Mouse (Mus musculus): ENCODE measurements around the gene Arhgap15.

The Arhgap15 gene

GRCm38 (mm10) chr2:43748287-43748983, at the start of gene Arhgap15:
Gene Arhgap15, plus strand, starts transcription at chr2:43748824.
- CTCF ChIA-PET = interaction anchor here (0.6 to 1.4 kb wide), 3 partner anchors 13 to 94 kb away, joined by 3 to 7 read pairs (median 5); no protein-coding TSS in a partner anchor

- CTCF ChIA-PET = no interaction called here
These were observed 35.9 kb upstream of the Arhgap15 start for GRCm38 (mm10) chr2:43712611-43713138.

GRCm38 (mm10) chr2:43722446-43723103, 26.0 kb upstream of the Arhgap15 start:
- CTCF ChIA-PET = interaction anchor here (0.6 to 1.9 kb wide), 2 partner anchors 129 to 337 kb away, joined by 5 to 9 read pairs; no protein-coding TSS in a partner anchor

- CTCF ChIA-PET = interaction anchor here (0.6 to 1.9 kb wide), 4 partner anchors 26 to 336 kb away, joined by 3 to 9 read pairs (median 4); no protein-coding TSS in a partner anchor
These were observed 25.5 kb upstream of the Arhgap15 start for GRCm38 (mm10) chr2:43723104-43723541.

- CTCF ChIA-PET = interaction anchor here (0.6 to 0.8 kb wide), 4 partner anchors 27 to 244 kb away, joined by 3 to 4 read pairs (median 3); no protein-coding TSS in a partner anchor
These were observed 21.4 kb upstream of the Arhgap15 start for GRCm38 (mm10) chr2:43727181-43727580.

- CTCF ChIA-PET = interaction anchor here (0.6 to 0.8 kb wide), 4 partner anchors 28 to 244 kb away, joined by 3 to 4 read pairs (median 3); no protein-coding TSS in a partner anchor
These were observed 20.9 kb upstream of the Arhgap15 start for GRCm38 (mm10) chr2:43727693-43728092.

GRCm38 (mm10) chr2:43728831-43729230, 19.8 kb upstream of the Arhgap15 start:
- CTCF ChIA-PET = no interaction called here

- CTCF ChIA-PET = no interaction called here
These were observed 16.2 kb upstream of the Arhgap15 start for GRCm38 (mm10) chr2:43732396-43732795.

- CTCF ChIA-PET = interaction anchor here (0.6 to 0.9 kb wide), 3 partner anchors 12 to 118 kb away, joined by 3 to 8 read pairs (median 3); no protein-coding TSS in a partner anchor
These were observed 13.6 kb upstream of the Arhgap15 start for GRCm38 (mm10) chr2:43735071-43735470.

- CTCF ChIA-PET = no interaction called here
These were observed 11.1 kb upstream of the Arhgap15 start for GRCm38 (mm10) chr2:43737546-43737945.

GRCm38 (mm10) chr2:43738562-43739112, 10.0 kb upstream of the Arhgap15 start:
- CTCF ChIA-PET = interaction anchor here (0.7 to 1.1 kb wide), 3 partner anchors 11 to 110 kb away, joined by 3 to 7 read pairs (median 5); no protein-coding TSS in a partner anchor

- CTCF ChIA-PET = interaction anchor here (0.7 to 1.1 kb wide), 3 partner anchors 11 to 110 kb away, joined by 3 to 7 read pairs (median 5); no protein-coding TSS in a partner anchor
These were observed 9.3 kb upstream of the Arhgap15 start for GRCm38 (mm10) chr2:43739190-43739818.

- CTCF ChIA-PET = interaction anchor here (1.0 to 1.5 kb wide), 3 partner anchors 9 to 26 kb away, joined by 3 to 7 read pairs (median 3); no protein-coding TSS in a partner anchor
These were observed 697 bp downstream of the Arhgap15 start for GRCm38 (mm10) chr2:43749321-43749720.

GRCm38 (mm10) chr2:43755899-43756298, 7.3 kb downstream of the Arhgap15 start:
- CTCF ChIA-PET = no interaction called here

GRCm38 (mm10) chr2:43756626-43757025, 8.0 kb downstream of the Arhgap15 start:
- CTCF ChIA-PET = no interaction called here

- CTCF ChIA-PET = interaction anchor here (1.0 kb wide), 1 partner anchor 14 kb away, joined by 5 read pairs; no protein-coding TSS in a partner anchor
These were observed 13.1 kb downstream of the Arhgap15 start for GRCm38 (mm10) chr2:43761735-43762134.

- CTCF ChIA-PET = no interaction called here
These were observed 14.7 kb downstream of the Arhgap15 start for GRCm38 (mm10) chr2:43763279-43763678.

GRCm38 (mm10) chr2:43764456-43764855, 15.8 kb downstream of the Arhgap15 start:
- CTCF ChIA-PET = interaction anchor here (0.7 kb wide), 1 partner anchor 114 kb away, joined by 6 read pairs; no protein-coding TSS in a partner anchor

- CTCF ChIA-PET = interaction anchor here (0.6 to 0.7 kb wide), 2 partner anchors 23 to 53 kb away, joined by 3 to 9 read pairs; no protein-coding TSS in a partner anchor
These were observed 17.6 kb downstream of the Arhgap15 start for GRCm38 (mm10) chr2:43766200-43766599.

- CTCF ChIA-PET = no interaction called here
These were observed 21.4 kb downstream of the Arhgap15 start for GRCm38 (mm10) chr2:43769850-43770570.
